Mouse (Mus musculus) megakaryocyte, embryonic 14.5 days (primary cell): ENCODE measurements around the gene S100b.

Source experiments
- FLI1 ChIP-seq: IDR thresholded peaks from 2 replicates; pipeline ENCODE4 v1.6.1; 2012; ENCODE audit warnings: low read length, inconsistent platforms, mixed read lengths
- GATA1 ChIP-seq: IDR thresholded peaks from 3 replicates; pipeline ENCODE4 v1.6.1; 2012; ENCODE audit warnings: mixed read lengths, low read length, inconsistent platforms, borderline replicate concordance

DNA sequence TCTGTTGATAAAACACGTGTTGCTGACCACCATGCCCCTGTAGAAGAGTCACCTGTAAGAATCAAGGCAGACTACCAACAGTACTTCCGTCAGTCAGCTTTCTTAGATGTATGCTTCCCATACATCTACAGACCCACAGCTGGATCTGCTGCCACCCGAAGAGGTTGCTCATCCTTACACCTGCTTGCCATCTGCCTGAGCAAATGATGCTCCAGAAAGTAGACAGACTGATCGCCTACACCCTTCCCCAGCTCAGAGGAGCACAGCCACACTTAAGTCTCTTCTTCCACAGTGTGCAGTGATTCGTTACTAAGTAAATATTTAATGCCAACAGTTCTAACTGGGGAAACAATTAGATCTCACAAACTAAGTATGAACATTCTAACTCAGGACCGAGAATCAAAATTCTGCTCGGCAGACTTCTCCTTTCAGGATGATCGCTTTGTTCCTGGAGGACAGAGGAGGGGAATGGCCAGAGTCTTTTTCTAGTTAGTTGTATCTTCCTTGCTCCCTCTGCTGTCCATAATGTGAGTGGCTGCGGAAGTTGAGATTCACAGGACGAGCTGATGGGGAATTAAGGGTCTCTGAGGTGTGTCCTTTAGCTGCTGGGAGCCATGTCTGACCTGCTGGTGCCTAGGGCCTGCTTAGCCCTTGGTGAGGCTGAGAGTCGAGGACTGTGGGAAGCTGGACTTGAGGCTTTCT, 6.9 kb downstream of the S100b start:
- TF ChIP-seq GATA1 (no peak), FLI1 (no peak)
